Mouse (Mus musculus): ENCODE data around the gene Ncapg2.

Ncapg2 gene

GRCm38 (mm10) chr12:116500652-116501051 is 95.5 kb downstream of the Ncapg2 start:
- in situ Hi-C loops (cut with MboI; ENCODE audit: unreplicated experiment in 2 of 2), result no loop called here

GRCm38 (mm10) chr12:116512482-116512881 is 107.3 kb downstream of the Ncapg2 start:
- in situ Hi-C loops (cut with MboI; ENCODE audit: unreplicated experiment in 2 of 2), result no loop called here

All from v-Abl transformed pro-B cells (cell line).